Mouse (Mus musculus): ENCODE data around the gene Hint1. TPM values are rescaled to one million over a fixed set of nuclear protein-coding genes. Genes with fewer than 3 reads are reported as not detected.

The Hint1 gene
- total RNA-seq, 2 experiments from 2014 or later: 254 to 262 TPM

DNA sequence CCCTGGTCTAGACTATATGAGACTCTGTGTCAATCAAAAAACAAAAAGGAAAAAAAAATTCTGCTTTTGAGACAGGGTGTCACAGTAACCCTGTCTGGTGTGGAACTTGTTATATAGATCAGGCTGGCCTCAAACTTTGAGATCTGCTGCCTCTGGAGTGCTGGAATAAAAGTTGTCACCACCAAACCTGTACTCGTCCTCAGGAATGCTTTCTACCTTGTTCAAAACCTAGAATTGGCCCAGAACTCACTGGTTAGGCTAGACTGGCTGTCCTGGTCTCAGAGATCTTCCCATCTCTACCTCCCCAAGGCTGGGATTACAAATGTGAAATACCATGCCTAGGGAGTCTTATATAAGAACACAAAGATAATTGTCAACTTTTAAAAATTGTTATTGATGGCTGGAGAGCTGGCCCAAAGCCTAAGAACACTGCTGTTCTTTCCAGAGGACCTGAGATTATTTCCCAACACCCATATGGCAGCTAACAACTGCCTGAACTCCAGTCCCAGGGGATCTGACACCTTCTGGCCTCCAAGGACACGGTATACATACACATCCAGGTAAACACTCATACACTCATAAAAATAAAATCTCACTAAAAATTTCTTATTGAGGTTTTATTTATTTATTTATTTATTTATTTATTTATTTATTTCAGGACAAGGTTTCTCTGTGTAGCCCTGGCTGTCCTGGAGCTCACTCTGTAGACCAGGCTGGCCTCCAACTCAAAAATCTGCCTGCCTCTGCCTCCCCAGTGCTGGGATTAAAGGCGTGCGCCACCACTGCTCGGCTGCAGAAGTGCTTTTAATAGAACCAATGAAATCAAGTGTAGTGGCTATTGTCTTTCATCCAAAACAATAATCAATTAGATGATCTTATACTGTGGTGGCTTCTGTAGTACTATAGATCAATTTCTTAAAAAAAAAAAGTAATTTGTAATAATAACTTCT lies 4.4 kb upstream of the Hint1 start:
- no peak for DNase-seq

DNA sequence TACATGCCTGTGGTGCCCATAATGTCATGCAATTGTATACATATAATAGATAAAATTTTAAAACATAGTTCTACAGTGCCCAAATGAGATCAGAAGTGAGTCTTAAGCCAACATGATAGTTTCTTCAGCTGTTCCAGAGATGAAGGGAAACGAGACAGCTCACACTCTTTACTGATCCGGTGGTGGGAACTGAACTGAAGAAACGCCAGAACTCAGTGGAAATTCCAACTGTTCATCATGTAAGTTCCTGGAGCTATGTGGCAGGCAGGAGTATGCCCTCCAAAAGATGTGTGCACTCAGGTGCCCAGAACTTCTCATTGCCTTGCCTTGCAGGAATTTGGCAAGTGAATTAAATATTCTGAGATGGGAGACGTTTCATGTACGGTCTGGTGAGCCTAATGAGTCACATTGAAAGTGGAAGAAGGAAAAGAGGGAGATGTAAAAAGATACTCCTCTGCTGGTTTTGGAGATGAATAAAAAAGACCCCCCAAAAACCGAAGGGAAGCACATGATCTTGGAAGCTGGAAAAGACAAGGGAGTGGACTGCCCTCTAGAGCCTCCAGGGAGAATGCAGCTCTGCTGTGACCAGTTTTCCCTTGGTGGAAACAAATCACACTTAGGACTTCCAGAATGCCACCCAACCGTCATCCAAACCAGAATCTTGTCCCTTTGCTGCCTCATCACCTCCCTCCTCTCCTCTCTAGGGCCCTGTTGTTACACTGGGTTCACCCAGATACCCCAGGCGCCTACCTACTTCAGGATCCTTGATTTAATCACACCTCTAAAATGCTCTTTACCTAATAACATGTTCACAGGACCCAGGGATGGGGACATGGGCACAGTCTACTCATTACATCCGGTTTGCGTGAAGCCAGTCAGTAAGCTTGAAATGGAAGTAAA lies 3.3 kb upstream of the Hint1 start:
- peak; percentile 34 for DNase-seq

DNA sequence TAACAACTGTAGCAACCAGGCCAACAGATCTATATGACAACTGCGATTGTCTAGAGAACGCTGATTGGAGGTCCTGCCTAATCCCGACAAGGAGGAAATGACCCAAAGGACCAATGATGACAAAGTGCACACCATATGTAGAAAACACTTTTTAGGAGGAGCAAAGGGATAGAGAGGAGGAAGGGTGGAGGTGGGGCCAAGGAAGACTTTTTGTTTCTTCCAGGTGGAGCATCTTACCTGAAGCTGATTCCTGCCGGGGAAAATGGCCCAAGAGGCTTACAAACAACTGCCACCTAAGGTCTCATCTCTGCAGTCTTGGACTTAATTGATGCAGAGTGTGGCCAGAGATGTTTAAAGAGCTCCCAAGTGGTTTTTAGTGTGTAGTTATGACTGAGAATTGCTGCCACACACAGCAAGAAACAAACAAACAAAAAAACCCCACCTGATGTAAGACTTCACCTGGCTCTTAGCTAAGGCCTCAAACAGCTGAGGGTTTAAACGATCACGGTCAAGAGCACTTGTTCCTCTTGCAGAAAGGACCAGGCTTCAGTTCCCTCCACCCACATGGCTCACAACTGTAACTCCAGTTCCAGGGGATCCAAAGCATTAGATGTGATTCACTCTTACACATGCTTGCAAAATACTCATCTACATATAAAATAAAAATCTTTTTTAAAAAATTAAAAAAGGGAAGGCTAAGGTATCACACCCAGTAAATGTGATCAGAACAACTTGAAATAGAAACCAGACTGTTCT lies 675 bp upstream of the Hint1 start:
- no peak for DNase-seq

DNA sequence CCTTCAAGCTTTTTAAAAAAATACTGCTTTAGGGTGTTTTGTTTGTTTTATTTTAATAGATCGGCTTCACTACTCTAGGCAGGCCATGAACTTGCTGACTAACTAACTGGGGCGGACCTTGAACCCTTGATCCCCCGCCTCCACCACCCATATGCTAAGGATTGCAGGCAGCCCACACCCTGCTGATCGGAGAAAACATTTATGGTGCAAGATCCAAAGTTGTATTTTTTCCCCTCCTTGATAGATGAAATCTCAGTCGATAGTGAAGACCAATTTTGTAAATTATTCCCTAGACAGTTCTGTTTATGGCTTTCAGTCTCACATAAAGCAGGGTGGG lies 834 bp downstream of the Hint1 start:
- no peak for DNase-seq

GRCm38 (mm10) chr11:54867903-54868434 lies 1.8 kb downstream of the Hint1 start:
- DNase-seq: no peak

DNA sequence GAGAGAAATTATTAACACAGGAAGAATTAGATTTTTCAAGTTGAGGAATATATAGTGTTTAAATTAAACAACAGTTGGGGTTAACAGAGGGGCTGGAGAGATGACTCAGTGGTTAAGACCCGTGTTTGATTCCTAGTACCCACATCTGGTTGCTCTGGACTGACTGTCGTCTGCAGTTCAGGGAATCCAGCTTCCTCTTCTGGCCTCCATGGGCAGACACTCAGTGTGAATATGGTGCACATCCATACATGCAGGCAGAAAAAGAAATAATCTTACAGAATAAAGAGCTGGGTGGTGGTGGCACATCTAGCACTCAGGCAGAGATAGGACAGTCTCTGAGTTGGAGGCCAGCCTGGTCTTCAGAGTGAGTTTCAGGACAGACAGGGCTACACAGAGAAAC lies 2.3 kb downstream of the Hint1 start:
- DNase-seq: no peak

DNA sequence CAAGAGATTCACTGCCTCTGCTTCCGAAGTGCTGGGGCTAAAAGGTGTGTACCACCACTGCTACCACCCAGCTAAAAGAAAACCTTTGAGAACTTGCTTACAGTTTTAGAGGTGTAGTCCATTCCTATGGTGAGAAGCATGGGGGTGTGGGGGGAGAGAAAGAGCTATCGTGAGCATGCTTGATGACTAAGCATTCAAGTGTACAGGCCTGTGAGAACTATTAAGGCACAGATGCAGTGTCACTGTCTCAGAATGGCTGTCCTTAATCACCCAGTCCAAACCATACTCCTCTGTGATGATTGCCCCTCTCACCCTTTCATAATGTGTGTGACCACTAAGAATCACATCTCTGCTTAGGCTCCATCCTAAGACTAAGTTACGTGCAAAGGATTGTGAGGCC lies 3.1 kb downstream of the Hint1 start:
- no peak for DNase-seq

DNA sequence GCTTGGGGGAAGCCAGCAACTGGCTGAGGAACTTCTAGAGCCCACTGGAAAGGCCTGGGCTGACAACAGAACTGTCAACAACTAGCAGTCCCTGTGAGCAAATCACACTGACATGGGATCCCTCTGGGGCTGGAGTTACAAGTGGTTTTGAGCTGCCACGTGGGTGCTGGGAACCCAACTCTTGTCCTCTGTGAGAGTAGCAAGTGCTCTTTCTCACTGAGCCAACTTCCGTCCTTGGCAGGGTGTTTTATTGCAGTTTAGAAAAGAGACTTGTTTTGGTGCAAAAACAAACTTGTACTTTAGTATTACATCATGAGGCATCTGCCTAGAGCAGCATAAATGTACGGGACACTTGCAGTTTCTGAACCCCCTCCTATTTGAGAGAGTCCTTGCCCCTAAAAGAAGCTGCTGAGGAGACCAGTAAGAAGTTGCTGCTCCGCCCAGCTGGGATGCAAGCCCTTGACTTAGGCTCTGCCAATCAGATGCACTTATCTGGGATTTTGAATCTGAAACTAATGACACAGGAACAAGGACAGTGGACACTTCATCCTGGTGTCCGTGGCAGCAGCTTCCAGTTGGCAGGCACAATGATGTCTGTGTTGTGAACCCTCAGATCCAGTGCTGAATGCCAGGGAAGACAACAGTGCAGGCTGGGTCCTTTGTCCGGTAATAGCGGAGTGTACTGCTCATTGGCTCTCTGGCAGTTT lies 5.8 kb downstream of the Hint1 start:
- DNase-seq: no peak

DNA sequence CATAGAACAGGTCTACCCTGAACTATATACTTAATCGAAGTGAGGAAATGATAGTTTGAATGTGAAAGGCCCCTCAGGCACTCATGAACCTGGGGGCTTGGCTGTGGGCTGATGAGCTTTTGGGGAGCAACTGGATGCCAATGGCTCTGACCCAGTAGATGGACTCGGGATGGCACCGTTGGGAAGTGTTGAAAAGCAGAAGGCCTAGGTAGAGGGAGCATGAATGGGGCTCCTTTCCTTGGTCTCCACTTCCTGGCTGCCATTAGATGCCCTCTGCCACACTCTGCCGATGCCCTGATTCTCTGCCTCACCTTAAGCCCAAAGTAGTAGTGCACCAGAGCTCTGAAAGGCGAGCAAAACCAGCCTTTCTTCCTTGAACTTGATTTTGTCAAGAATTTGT lies 9.8 kb downstream of the Hint1 start:
- DNase-seq: no peak

DNA sequence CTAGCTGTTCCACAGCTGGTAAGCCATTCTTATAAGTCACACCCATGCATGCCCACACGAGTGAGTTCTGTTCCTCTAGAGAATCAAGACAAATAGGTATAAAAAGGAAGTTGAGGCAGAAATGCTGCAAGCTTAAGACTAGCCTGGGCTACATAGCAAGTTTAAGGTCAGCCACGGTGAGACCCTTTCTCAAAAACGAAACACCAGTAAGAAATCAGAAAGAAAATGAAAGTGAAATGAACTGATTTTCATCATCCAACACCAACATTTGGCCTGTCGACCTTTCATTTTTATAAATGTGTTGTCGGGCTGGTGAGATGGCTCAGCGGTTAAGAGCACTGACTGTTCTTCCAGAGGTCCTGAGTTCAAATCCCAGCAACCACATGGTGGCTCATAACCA lies 12.7 kb downstream of the Hint1 start:
- no peak for DNase-seq

DNA sequence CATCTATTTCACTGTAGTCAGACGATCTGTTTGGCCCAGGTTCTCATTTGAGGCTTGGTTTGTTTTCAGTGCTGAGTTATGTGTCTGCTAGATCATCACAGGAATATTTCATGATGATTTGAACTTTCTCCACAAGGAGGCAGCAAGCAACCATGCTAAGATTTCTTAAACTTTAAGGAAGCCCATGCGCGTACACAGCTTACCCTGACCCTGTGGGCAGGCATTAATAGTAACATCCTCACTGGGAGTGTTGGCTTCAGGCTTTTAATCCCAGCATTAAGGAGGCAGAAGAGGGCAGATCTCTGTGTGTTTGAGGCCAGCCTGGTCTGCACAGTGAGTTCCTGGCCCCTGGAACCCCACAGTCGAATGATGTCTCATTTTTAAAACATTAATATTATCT lies 13.3 kb downstream of the Hint1 start:
- peak; percentile 36 for DNase-seq

GRCm38 (mm10) chr11:54879922-54880321 lies 13.7 kb downstream of the Hint1 start:
- no peak for DNase-seq

- DNase-seq: no peak
These were observed 14.9 kb downstream of the Hint1 start for GRCm38 (mm10) chr11:54881051-54881474.

DNA sequence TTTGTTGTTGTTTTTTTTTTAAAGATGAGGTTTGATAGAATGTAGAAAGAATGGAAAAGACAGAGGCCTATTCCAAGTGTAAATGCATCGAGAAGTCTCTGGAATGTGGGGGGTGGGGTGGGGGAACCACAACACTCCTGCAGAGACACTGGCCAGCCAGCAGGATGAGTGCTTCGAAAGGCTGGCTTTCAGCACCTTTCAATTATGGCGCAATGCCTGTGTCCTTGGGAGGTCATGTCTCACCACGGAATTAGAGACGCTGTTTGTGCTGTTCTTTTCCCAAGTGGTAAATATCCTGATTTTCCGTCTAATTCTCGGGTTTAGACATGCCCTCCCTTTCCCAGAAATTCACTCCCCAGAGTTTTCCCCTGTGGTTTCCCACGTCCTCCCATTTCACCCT lies 16.5 kb downstream of the Hint1 start:
- DNase-seq: no peak

GRCm38 (mm10) chr11:54884197-54884828 lies 18.1 kb downstream of the Hint1 start:
- DNase-seq: no peak

DNA sequence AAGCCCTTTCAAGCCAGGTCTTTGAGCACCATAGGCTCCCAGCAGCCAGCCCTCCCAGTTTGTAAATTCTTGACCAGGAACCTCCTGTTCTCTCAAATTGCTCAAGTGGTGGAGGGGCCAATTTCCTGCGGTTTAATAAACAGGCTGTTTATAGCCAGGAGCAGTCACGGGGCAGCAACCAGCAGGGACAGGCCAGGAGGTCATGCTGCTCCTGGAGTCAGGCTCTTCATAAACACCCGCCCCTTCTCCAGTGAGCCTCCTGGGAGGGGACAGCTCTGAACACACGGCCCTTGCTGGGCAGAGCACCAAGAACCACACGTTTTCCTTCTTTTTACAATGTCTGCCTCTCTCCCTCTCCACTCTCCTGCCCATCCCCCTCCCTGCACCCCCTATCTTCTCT lies 18.8 kb downstream of the Hint1 start:
- peak; percentile 29 for DNase-seq

- DNase-seq: no peak
These were observed 19.2 kb downstream of the Hint1 start for GRCm38 (mm10) chr11:54885406-54885805.

- no peak for DNase-seq
These were observed 21.7 kb downstream of the Hint1 start for GRCm38 (mm10) chr11:54887927-54888326.

DNA sequence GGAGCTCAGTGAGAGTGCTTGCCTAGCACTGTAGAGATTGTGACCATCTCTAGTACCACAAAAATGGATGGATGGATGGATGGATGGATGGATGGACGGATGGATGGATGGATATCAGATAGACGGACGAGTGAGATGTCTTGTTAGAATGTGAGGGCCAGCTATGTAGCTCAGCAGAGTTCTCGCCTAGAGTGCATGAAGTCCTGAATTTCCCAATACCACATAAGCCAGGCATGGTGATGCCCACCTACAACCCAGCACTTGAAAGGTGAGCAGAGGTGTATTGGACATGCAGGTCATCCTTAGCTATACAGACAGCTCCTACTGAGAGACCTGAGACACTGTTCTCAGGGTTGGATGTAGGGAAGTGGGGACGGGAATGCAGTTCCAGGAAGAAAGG lies 25.2 kb downstream of the Hint1 start:
- no peak for DNase-seq

GRCm38 (mm10) chr11:54892091-54892490 lies 25.9 kb downstream of the Hint1 start:
- DNase-seq: no peak

DNA sequence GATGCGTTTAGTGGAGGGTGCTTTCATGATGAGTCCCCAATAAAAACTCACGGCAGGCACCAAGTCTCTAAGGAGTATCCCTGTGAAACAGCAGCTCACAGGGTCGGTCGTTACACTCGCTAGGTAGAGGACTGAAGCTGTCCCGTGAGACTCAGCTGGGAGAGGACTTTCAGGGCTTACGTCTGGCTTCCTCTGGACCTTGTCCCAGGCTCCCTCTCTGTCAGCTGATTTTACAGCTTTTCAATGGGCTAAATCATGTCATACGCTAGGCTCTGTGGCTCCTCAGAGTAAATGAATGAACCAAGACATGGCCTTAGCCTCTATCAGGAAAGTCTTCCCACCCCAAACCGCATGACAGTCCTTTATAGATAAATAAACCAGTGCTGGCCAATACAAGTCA lies 28.4 kb downstream of the Hint1 start:
- DNase-seq: no peak

Measured in gastrocnemius, postnatal 10 days (tissue).